Mouse (Mus musculus) heart, postnatal 36 days (tissue): ENCODE data around the gene Cbx7. TPM values are rescaled to one million over a fixed set of nuclear protein-coding genes. Genes with fewer than 3 reads are reported as not detected.

Experiments used
- DNase-seq, 2 experiments: peaks; one replicate each; pipeline ENCODE4 v3.0.0; 2021 to 2022
- intact Hi-C: fragments of 180-260 bp; cut with DNase I; formaldehyde crosslinking; loops from one replicate; pipeline ENCODE4 v1.15.1; 2025
- microRNA-seq, 2 experiments: library from miRNA; unstranded; fragments of <30 nt; microRNA quantifications; one replicate each; pipeline ENCODE4 v1.2.0; 2021; ENCODE audit warnings: borderline number of aligned reads in 2 of 2
- total RNA-seq, 2 experiments: library from RNA; stranded (reverse); gene quantifications; 2 replicates each; pipeline ENCODE4 v1.2.3; 2021

Cbx7 gene
- total RNA-seq, 2 experiments from 2014 or later: 13.2 to 16.6 TPM

DNA sequence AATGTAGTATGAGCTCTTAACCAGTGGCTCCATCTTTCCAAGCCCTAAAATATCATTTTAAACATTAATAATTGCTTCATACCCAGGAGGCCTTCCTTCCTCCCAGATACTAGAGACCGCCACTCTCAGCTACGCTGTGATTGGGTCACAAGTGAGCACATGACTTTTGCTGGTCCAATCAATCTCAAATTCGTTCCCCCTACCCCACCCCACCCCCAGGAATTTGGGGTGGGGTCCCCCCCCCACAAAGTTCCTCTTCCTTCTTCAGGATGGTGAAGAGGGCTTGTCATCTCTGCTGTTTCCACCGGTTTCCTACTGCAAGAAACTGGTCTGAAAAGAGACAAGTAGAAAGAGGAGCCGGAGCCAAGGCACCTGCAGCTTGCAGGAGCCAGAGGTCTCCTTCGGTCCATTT, 92.2 kb downstream of the Cbx7 start:
- peak in 1 of 2 experiments; percentile 23 for DNase-seq
- intact Hi-C loops: no loop called here

DNA sequence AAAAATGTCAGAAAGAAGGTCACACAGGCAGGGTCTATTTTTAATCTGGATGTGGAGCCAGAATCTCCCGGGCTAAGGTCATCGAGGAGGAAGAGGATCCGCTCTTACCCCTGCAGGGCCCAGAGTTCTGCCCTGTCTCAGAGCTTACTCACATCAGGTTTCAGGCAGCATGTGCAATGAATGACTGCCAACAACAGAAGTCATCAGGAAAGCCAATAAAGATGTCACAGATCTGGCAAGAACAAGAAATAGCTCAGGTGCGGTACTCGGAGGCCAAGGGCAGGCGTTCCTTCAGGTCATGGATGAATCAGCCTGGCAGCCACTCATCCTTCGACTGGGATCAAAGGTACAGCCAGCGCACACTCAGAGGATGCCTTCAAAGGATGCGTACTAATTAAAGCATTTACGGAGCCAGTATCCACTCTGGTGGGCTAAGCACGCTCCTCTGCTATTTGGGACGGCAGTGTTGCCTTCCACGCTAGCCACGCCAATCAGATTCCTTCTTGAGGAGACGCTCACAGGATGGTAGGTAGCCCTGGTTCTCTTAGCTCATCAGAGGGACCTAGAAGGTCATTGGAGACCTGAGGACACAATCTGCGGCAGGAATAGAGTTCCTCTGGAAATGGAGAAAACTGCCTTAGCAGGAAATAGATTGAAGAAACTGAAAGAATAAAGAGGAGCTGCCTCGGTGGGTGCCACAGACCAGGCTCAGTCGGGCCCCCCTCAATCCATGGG, 95.5 kb downstream of the Cbx7 start:
- intact Hi-C loops: no loop called here
- DNase-seq: no peak

DNA sequence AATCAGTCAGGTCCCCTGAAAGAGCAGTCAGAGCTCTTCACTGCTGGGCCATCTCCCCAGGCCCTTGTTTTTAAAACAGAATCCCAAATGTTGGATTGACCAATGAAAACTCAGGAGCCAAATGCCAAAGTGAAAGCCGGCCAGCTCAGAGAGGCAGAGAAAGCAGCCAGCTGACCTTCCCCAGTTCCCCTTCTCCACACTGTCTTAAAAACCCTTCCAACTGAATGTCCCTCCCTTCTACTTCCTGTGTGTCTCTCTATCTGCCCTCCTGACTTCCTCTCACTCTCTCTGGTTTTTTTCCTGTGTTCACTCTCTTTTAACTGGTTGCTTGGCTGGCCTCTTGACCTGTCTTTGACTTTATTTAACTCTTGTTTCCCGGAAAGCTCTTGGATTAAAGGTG, 96.9 kb downstream of the Cbx7 start:
- no peak for DNase-seq
- intact Hi-C loops: no loop called here

DNA sequence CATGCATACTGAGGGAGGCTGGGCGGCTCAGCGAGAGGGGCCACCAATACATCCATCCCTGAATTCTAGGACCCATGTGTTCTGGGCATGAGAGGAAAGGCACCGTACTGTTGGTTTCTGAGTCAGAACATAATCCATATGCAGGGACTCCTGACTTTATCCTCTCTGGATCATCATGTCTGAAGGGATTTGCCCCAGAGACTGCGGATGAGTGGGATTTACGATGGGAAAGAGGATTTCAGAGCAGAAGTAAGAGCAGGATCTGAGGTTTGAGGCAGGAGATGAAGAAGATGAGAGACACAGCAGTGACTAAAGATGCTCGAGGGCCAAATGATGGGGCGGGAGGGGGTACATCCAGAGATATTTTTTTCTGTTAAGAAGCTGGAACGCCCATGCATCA, 97.4 kb downstream of the Cbx7 start:
- intact Hi-C loops: no loop called here
- no peak for DNase-seq

DNA sequence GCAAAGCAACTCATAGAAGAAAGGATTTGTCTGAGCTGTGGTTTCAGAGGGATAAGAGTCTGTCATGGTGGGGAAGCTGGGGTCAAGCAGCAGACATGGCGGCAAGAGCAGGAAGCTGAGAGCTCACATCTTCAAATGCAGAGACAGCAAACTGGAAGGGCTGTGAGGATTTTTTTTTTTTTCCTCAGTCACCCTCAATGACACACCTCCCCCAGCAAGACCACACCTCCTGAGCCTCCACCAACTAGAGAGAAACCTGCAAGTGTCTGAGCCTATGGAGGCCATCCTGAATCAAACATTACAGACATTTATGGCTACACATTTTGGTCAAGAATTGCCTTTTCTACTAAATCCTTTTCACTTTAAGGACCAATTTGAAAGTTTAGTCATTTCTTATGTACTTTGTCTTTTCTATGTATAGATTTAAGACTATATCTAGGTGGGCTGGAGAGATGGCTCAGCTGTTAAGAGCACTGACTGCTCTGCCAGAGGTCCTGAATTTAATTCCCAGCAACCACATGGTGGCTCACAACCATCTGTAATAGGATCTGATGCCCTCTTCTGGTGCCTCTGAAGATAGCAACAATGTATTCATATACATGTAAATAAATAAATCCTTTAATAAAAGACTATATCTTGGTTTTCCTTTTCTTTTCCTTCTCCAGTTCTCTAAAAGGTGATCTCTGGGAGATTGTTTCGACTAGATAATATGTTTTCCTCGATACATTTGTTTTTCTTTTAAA, 103.5 kb downstream of the Cbx7 start:
- no peak for DNase-seq

More for the DNA sequence above, 103.5 kb downstream of the Cbx7 start:
- intact Hi-C loops: no loop called here

Small RNA genes lying within 50 kb of the gene (microRNA-seq; reads per million reads assigned to microRNA genes)
- 11.6 to 16.8 reads per million in 2 experiments for gene Mir7213

Other genes starting within 250 kb of the Cbx7 start
- gene Sun2, start 228.6 kb downstream of the Cbx7 start, total RNA-seq: 10 to 100 TPM; 85.6 to 89.1 TPM
- gene Dnal4, start 193.3 kb downstream of the Cbx7 start, total RNA-seq: 10 to 100 TPM; 17.7 to 22.5 TPM
- gene Nptxr, start 166.4 kb downstream of the Cbx7 start, total RNA-seq: 1 to 10 TPM; 1.5 to 1.7 TPM
- gene Npcd, start 136.9 kb downstream of the Cbx7 start, total RNA-seq: under 1 TPM in 1 of 2 experiments, not detected in 1; 0.30 TPM
- gene Cbx6, start 136.4 kb downstream of the Cbx7 start, total RNA-seq: 10 to 100 TPM; 25.8 to 29.7 TPM
- 1 to 10 TPM; 7.7 to 7.8 TPM for gene Apobec3, start 79.5 kb downstream of the Cbx7 start, total RNA-seq
- 10 to 100 TPM; 30.4 to 31.3 TPM for gene Pdgfb, start 43.9 kb upstream of the Cbx7 start, total RNA-seq
- gene Syngr1, start 120.2 kb upstream of the Cbx7 start, total RNA-seq: 10 to 100 TPM; 81.8 to 90.5 TPM
- gene Rpl3, start 120.7 kb upstream of the Cbx7 start, total RNA-seq: 100 to 1,000 TPM; 163 to 164 TPM
- gene Tab1, start 162.0 kb upstream of the Cbx7 start, total RNA-seq: 10 to 100 TPM; 23.4 to 23.8 TPM
- 1 to 10 TPM; 1.3 to 1.7 TPM for gene Mgat3, start 202.6 kb upstream of the Cbx7 start, total RNA-seq